Mouse (Mus musculus): ENCODE results near the gene Utf1. TPM values are rescaled to one million over a fixed set of nuclear protein-coding genes. Genes with fewer than 3 reads are reported as not detected.
A peak's percentile ranks its signal among the peaks of the same experiment; 100 is the strongest.

Gene Utf1
- total and polyA plus RNA-seq, 3 experiments, result not detected

DNA sequence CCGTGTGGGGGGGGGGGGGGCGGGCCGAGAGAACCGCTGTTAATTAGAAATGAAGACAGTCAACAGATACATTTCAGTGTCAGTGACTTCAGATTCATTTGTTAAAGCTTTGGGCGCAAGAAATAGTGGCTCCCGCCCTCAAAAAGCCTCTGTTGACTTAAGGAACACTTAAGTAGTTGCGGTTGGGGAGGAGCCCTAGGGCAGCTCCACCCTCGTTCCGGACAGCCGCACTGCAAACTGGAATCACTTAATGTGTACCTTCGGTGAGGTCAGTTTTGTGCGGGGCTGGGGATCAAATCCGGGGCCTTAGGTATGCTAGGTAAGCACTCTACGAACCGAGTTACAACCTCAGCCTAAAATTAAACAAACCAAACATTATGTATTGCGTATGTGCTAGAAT is 7.5 kb downstream of the Utf1 start:
- peak; percentile 67 for DNase-seq (ENCODE audit: extremely low read depth)
- H3K27me3 ChIP-seq (replicated peaks), result no peaks in the 10 kb centered on the region
- H3K4me2 ChIP-seq (ENCODE audit: insufficient read depth, low read depth, poor library complexity, severe bottlenecking), result peak overlapping the region; percentile 92
- peak overlapping the region; percentile 83 for H3K9ac ChIP-seq (ENCODE audit: insufficient read depth, low read depth)
- H3K4me3 ChIP-seq (replicated peaks in 1 of 3; ENCODE audit: low read depth in 2 of 3, low read length in 2 of 3, poor library complexity in 1 of 3), result peak overlapping the region; percentile 65 to 73 (median 66)
- dilution Hi-C loops (cut with MboI; ENCODE audit: extremely low pct_ligation_motif_present, extremely low pct_unique_long_range_greater_than_20kb, low sequenced_read_pairs), result no loop called here
- in situ Hi-C loops (cut with MboI; ENCODE audit: low pct_ligation_motif_present, low pct_unique_long_range_greater_than_20kb, low sequenced_read_pairs), result no loop called here
- TF ChIP-seq NELFE (IDR thresholded peaks at IDR 0.05; ENCODE audit: low read depth, low read length), result peak; percentile 44; the same call in 1 of the 2 replicates
- TF ChIP-seq IRF4 (IDR thresholded peaks at IDR 0.05; ENCODE audit: low read depth, low read length), result no peak
- TF ChIP-seq ZNF384 (IDR thresholded peaks at IDR 0.05; ENCODE audit: low read depth, low read length), result no peak
- no peak for TF ChIP-seq ZC3H11A (IDR thresholded peaks at IDR 0.05; ENCODE audit: low read depth, low read length)
- peak; percentile 46; the same call in 1 of the 2 replicates for TF ChIP-seq POLR2A (IDR thresholded peaks at IDR 0.05; ENCODE audit: low read depth, low read length)
- 0 out of 2 replicates have a peak, but pooled peaks have one; percentile 0 for TF ChIP-seq MXI1 (IDR thresholded peaks at IDR 0.05; ENCODE audit: low read depth, low read length)
- TF ChIP-seq HCFC1 (IDR thresholded peaks at IDR 0.05; ENCODE audit: low read depth, low read length), result no peak
- 0 out of 2 replicates have a peak, but pooled peaks have one; percentile 35 for TF ChIP-seq TBP (conservative IDR thresholded peaks at IDR 0.05; ENCODE audit: low read depth, low read length)
- TF ChIP-seq RAD21 (IDR thresholded peaks at IDR 0.05; ENCODE audit: low read depth, low read length), result no peak
- no peak for TF ChIP-seq SIN3A (IDR thresholded peaks at IDR 0.05; ENCODE audit: low read length)
- no peak for TF ChIP-seq SMC3 (IDR thresholded peaks at IDR 0.05; ENCODE audit: low read depth, low read length)
- H3K27ac ChIP-seq (ENCODE audit: insufficient read depth, low read depth), result no peak overlapping the region; the same call in 1 of the 2 replicates
- peaks cover 5 to 63% of the 10 kb centered on the region in 2 experiments; a peak in 3 of 4 replicates for H3K4me1 ChIP-seq (ENCODE audit: control insufficient read depth in 1 of 2, insufficient read depth in 2 of 2)
- H3K9me3 ChIP-seq (replicated peaks; ENCODE audit: low read length), result no peaks in the 10 kb centered on the region
- peaks cover 8% of the 10 kb centered on the region for H3K79me2 ChIP-seq (replicated peaks; ENCODE audit: control insufficient read depth, extremely low read depth, insufficient read depth, poor library complexity, severe bottlenecking)
- peaks cover 15 to 35% of the 10 kb centered on the region in 2 experiments for H3K36me3 ChIP-seq (replicated peaks in 1 of 2; ENCODE audit: control insufficient read depth in 1 of 2, insufficient read depth in 1 of 2, low read length in 1 of 2)

DNA sequence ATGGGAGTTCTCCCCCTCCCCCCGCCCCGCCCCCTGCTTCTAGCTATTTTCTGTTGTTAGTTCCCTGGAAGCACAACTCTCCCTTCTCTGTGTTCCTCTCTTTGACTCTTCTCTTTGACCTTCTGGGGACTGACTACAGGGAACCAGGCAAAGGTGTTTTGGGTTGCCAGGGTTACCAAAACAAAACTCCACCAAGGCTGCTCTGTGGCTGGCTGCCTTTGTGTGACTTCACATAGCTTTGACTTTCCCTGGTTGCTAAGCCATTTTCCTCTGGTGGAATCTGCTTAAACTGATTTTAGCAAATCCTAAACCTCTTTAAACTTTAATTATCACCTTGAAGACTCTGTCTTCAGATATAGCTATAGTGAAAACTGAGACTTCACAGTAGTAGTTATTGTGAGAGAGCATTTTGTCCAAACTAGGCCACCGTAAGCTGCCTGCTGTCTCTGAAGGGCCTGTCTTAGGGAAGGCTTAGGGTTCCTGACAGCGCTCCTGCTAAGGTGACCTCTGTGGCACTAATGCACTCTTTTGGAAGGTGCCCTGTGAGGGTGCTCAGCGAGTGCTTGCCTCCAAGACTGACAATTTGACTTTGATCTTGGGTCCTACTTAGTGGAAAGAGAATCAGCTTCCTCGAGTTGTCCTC is 8.5 kb downstream of the Utf1 start:
- Histone ChIP-seq H3K4me1 (ENCODE audit: control insufficient read depth in 1 of 2, insufficient read depth in 2 of 2) (peaks cover 5 to 63% of the 10 kb centered on the region in 2 experiments; a peak in 3 of 4 replicates), H3K9ac (ENCODE audit: insufficient read depth, low read depth) (peak overlapping the region; percentile 83; the same call in 1 of the 2 replicates), H3K27me3 (replicated peaks) (no peaks in the 10 kb centered on the region), H3K4me2 (ENCODE audit: insufficient read depth, low read depth, poor library complexity, severe bottlenecking) (peak overlapping the region; percentile 92), H3K36me3 (replicated peaks in 1 of 2; ENCODE audit: control insufficient read depth in 1 of 2, insufficient read depth in 1 of 2, low read length in 1 of 2) (peaks cover 18 to 45% of the 10 kb centered on the region in 2 experiments), H3K79me2 (replicated peaks; ENCODE audit: control insufficient read depth, extremely low read depth, insufficient read depth, poor library complexity, severe bottlenecking) (peaks cover 8% of the 10 kb centered on the region), H3K9me3 (replicated peaks; ENCODE audit: low read length) (no peaks in the 10 kb centered on the region), H3K27ac (ENCODE audit: insufficient read depth, low read depth) (no peak overlapping the region), H3K4me3 (replicated peaks in 1 of 3; ENCODE audit: low read depth in 2 of 3, low read length in 2 of 3, poor library complexity in 1 of 3) (peak overlapping the region; percentile 65 to 73 (median 66))
- TF ChIP-seq ELF1 (IDR thresholded peaks at IDR 0.05; ENCODE audit: low read depth, low read length) (no peak), HCFC1 (IDR thresholded peaks at IDR 0.05; ENCODE audit: low read depth, low read length) (no peak), CHD1 (IDR thresholded peaks at IDR 0.05; ENCODE audit: low read depth, low read length) (no peak), TBP (conservative IDR thresholded peaks at IDR 0.05; ENCODE audit: low read depth, low read length) (no peak), PAX5 (IDR thresholded peaks at IDR 0.05; ENCODE audit: low read length) (no peak), TCF12 (IDR thresholded peaks at IDR 0.05; ENCODE audit: low read depth, low read length) (no peak), CTCF (conservative IDR thresholded peaks at IDR 0.05 in 1 of 2, IDR thresholded peaks at IDR 0.05 in 1 of 2; ENCODE audit: low read depth in 2 of 2, low read length in 2 of 2) (no peak), MAZ (IDR thresholded peaks at IDR 0.05; ENCODE audit: low read depth, low read length) (no peak), KAT2A (IDR thresholded peaks at IDR 0.05; ENCODE audit: insufficient replicate concordance, low read length) (no peak), POLR2AphosphoS2 (IDR thresholded peaks at IDR 0.05; ENCODE audit: low read depth, low read length) (no peak), RAD21 (IDR thresholded peaks at IDR 0.05; ENCODE audit: low read depth, low read length) (no peak), POLR2A (IDR thresholded peaks at IDR 0.05; ENCODE audit: low read depth, low read length) (no peak), UBTF (IDR thresholded peaks at IDR 0.05; ENCODE audit: low read depth, low read length) (no peak), MAX (IDR thresholded peaks at IDR 0.05; ENCODE audit: low read length) (no peak), MEF2A (IDR thresholded peaks at IDR 0.05; ENCODE audit: borderline replicate concordance, low read depth, low read length) (no peak), RCOR1 (conservative IDR thresholded peaks at IDR 0.05; ENCODE audit: low read depth, low read length) (no peak), ZC3H11A (IDR thresholded peaks at IDR 0.05; ENCODE audit: low read depth, low read length) (no peak)
- dilution Hi-C loops (cut with MboI; ENCODE audit: extremely low pct_ligation_motif_present, extremely low pct_unique_long_range_greater_than_20kb, low sequenced_read_pairs) (no loop called here), in situ Hi-C loops (cut with MboI; ENCODE audit: low pct_ligation_motif_present, low pct_unique_long_range_greater_than_20kb, low sequenced_read_pairs) (no loop called here)
- DNase-seq (ENCODE audit: extremely low read depth), result no peak
